ENCODE assay signal across 19 mouse cellular contexts in the genomic region with DNA sequence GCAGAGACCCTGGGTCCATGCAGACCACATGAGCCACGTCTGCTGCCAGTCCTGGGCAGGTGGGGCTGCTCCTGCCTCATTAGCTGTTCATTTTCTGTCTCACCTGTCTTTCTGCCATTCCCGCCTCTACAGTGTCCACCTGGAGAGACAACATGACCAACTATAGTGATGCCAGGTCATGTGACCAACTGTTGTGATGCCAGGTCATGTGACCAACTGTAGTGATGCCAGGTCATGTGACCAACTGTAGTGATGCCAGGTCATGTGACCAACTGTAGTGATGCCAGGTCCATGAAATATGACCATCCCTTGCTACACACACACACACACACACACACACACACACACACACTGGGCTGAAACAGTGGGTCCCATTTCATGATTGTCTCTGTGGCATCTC. TPM values are rescaled to one million over a fixed set of nuclear protein-coding genes. Genes with fewer than 3 reads are reported as not detected.
"Had no signal": no experiment of that assay in that cellular context is flagged by ENCODE, and none has a peak within 500 bp of the region (broad histone marks: within the 10 kb centered on the region; RNA-seq: fewer than 3 reads in every experiment).

No protein-coding gene starts in this region.

- H3K27me3 ChIP-seq: midbrain, embryonic 12.5 days; neural tube, embryonic 13.5 days; stomach, embryonic 15.5 days had no signal

- H3K4me3 ChIP-seq: midbrain, embryonic 10.5 days; midbrain, embryonic 12.5 days; myocyte; neural tube, embryonic 13.5 days; stomach, embryonic 15.5 days had no signal

- H3K9ac ChIP-seq: lung, embryonic 14.5 days; midbrain, embryonic 12.5 days; neural tube, embryonic 13.5 days; stomach, embryonic 15.5 days had no signal

- H3K36me3 ChIP-seq: midbrain, embryonic 10.5 days; midbrain, embryonic 12.5 days; neural tube, embryonic 13.5 days; stomach, embryonic 15.5 days had no signal

- ATAC-seq: midbrain, embryonic 16.5 days had no signal

- DNase-seq: lung, adult 18-20 months; lung, embryonic 14.5 days; lung, postnatal 10 days; lung, postnatal 4 days; midbrain, embryonic 14.5 days; right cerebral cortex, postnatal 14 days; thymus, adult 2 months; thymus, postnatal 25 days; thymus, postnatal 4 days had no signal

- H3K27ac ChIP-seq: midbrain, embryonic 10.5 days; midbrain, embryonic 12.5 days; neural tube, embryonic 13.5 days; stomach, embryonic 15.5 days; stomach, postnatal 0 days had no signal

- H3K9me3 ChIP-seq: midbrain, embryonic 10.5 days; midbrain, embryonic 12.5 days; neural tube, embryonic 13.5 days; stomach, embryonic 15.5 days had no signal

- H3K4me2 ChIP-seq: lung, embryonic 14.5 days; midbrain, embryonic 12.5 days; neural tube, embryonic 13.5 days; stomach, embryonic 15.5 days had no signal

RNA-seq across cellular contexts. Expression of a gene that starts 41.9 kb away (rescaled TPM):
- total RNA-seq: megakaryocyte, adult 5-6 weeks; megakaryocyte-erythroid progenitor cell, adult 5-6 weeks; neutrophil, adult 5-6 weeks had no signal
- polyA plus RNA-seq: myocyte had no signal
